Mouse (Mus musculus): ENCODE results near the gene Prnd. TPM values are rescaled to one million over a fixed set of nuclear protein-coding genes. Genes with fewer than 3 reads are reported as not detected.

Prnd gene
- polyA plus RNA-seq, 1 experiment from 2014 or later = 57.3 TPM

DNA sequence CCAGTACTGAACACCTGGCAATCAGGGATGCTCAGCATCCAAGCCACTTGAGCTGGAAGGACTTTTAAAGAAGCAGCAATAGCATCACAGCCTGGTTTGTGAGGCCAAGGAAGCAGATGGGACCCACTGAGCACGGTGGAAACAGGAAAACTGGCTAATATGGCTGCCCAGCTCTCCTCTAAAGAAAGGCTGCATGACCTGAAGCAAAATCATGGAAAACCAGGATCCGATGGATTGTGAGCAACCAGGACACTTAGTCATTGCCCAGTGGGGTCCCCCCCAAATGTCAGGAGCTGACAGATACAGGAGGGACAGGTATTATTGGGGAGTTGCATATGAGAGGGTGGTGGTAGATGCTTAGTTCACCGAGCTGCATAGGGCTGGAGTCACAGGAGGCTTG is 2.5 kb upstream of the Prnd start:
- ATAC-seq (ENCODE audit: insufficient read depth) (no peak), DNase-seq (no peak)
- Histone ChIP-seq H3K4me2 (no peak overlapping the region), H3K4me3 (ENCODE audit: low read depth, low read length) (no peak overlapping the region), H3K27me3 (ENCODE audit: insufficient read depth, low read length) (peaks cover 16% of the 10 kb centered on the region), H3K9me3 (ENCODE audit: low read depth, low read length) (no peaks in the 10 kb centered on the region), H3K36me3 (ENCODE audit: insufficient read depth) (no peaks in the 10 kb centered on the region), H3K9ac (no peak overlapping the region), H3K27ac (ENCODE audit: low read depth) (no peak overlapping the region), H3K4me1 (ENCODE audit: insufficient read depth) (no peaks in the 10 kb centered on the region; the same call in 1 of the 2 replicates)
- WGBS = 66% methylated on average over 3 of the region's 3 CpGs
- no peak for TF ChIP-seq CTCF (IDR thresholded peaks at IDR 0.05; ENCODE audit: low read depth)

DNA sequence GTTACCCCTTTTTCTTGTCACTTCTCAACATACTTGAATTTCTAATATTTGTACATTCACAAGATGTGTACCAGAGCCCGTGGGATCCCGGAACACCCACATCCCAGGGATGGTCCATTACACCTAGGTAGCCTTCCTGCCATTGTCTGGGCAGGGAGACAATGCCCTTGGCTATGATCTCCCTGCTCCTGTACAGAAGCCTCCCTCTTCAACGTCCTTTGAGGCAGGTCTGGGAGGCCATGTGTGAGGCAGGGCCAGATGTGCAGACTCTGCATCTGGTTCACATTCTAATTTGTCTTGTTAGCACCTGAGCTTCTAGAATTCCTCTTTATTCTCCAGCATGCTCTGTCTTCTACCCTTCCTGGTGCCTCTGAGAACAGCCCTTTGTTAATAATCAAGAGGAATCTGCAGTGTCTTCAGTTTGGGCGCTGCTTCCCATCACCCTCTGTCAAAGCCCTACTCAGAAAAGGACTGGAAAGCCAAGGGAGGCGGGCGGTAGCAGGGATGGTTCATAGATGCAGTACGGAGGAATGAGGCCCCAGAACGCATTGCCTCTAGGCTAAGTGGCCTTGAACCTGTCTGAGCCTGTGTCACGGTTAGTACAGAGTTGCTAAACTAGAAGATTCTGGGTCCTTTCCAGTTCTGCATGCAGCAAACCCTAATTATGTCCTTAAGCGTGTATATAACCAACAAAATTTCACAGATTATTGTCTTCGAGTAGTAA is 1.6 kb upstream of the Prnd start:
- no peaks in the 10 kb centered on the region for H3K9me3 ChIP-seq (ENCODE audit: low read depth, low read length)
- 65% methylated on average over 11 of the region's 11 CpGs for WGBS
- no peak overlapping the region for H3K27ac ChIP-seq (ENCODE audit: low read depth)
- DNase-seq (peak; percentile 17), ATAC-seq (ENCODE audit: insufficient read depth) (no peak)
- no peaks in the 10 kb centered on the region for H3K36me3 ChIP-seq (ENCODE audit: insufficient read depth)
- no peak overlapping the region for H3K4me3 ChIP-seq (ENCODE audit: low read depth, low read length)
- no peak for TF ChIP-seq CTCF (IDR thresholded peaks at IDR 0.05; ENCODE audit: low read depth)
- H3K9ac ChIP-seq = no peak overlapping the region
- no peak overlapping the region for H3K4me2 ChIP-seq
- H3K27me3 ChIP-seq (ENCODE audit: insufficient read depth, low read length) = peaks cover 25% of the 10 kb centered on the region
- no peaks in the 10 kb centered on the region; the same call in 1 of the 2 replicates for H3K4me1 ChIP-seq (ENCODE audit: insufficient read depth)

DNA sequence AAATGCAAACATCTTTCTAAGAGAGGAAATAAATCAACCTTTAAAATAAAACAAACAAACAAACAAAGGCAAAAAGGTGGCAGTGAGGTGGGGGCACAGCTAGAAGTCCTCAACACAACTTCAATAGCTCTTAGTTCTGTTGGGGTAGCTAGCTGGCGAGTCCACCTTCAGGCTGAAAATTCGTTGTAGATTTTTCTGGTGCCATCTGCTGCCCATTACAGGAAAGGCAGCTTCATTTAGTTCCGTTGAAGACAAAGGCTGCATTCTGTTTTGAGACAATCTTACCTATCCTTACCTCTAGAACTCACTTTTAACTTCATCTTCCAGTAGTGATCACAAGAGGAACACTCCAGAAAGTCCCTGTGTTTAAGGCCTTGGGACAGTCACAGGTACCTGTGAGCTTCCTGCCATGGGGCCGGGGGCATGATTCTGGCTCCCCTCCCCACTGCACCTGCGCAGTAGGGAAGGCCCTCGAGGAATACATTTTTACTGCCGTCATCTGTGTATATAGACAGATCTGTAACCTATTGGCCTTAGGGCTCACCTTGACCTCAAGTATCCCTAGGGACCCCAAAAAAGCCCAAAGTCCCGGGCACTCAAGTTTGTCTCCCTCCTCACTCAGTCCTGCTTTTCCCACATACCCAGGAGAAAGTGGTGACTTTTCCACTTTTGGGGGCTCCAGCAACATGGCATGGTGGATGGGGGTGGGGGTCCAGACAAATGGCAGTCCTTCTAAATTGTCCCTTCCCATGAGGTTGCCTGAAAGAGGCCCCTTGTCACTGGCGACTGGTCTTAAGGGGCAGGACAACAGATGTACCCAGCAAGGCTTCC is 679 bp upstream of the Prnd start:
- 42% methylated on average over 9 of the region's 9 CpGs for WGBS
- H3K4me3 ChIP-seq (ENCODE audit: low read depth, low read length) = no peak overlapping the region
- H3K27me3 ChIP-seq (ENCODE audit: insufficient read depth, low read length) = peaks cover 26% of the 10 kb centered on the region
- H3K4me2 ChIP-seq = no peak overlapping the region; the same call in 1 of the 2 replicates
- H3K27ac ChIP-seq (ENCODE audit: low read depth) = no peak overlapping the region
- H3K4me1 ChIP-seq (ENCODE audit: insufficient read depth) = no peaks in the 10 kb centered on the region; the same call in 1 of the 2 replicates
- no peaks in the 10 kb centered on the region for H3K9me3 ChIP-seq (ENCODE audit: low read depth, low read length)
- DNase-seq (peak; percentile 86), ATAC-seq (ENCODE audit: insufficient read depth) (peak; percentile 7; the same call in 1 of the 2 replicates)
- no peaks in the 10 kb centered on the region for H3K36me3 ChIP-seq (ENCODE audit: insufficient read depth)
- TF ChIP-seq CTCF (IDR thresholded peaks at IDR 0.05; ENCODE audit: low read depth) = peak; percentile 72
- H3K9ac ChIP-seq = no peak overlapping the region

DNA sequence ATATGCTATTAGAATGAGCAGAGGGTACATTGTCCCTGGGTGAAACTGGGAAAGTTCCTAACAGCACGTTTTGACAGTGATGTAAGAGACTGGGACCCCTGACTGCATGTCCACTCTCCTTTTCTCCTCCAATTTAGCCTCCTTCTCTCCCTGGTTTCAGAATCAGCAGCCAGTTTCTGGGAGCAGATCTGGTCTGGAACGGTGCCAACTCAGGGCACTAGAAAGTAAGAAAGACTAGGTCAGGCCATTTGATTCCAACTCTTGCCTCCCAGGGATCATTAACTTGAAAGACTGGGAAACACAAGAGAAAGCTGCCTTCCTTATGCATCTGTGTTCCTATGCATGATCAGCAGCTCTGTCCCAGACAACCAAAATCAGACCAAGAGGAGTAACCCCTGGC is 1.8 kb downstream of the Prnd start:
- Histone ChIP-seq H3K9me3 (ENCODE audit: low read depth, low read length) (no peaks in the 10 kb centered on the region), H3K27me3 (ENCODE audit: insufficient read depth, low read length) (peaks cover 26% of the 10 kb centered on the region), H3K4me1 (ENCODE audit: insufficient read depth) (no peaks in the 10 kb centered on the region; the same call in 1 of the 2 replicates), H3K4me2 (peak overlapping the region; percentile 52), H3K27ac (ENCODE audit: low read depth) (no peak overlapping the region), H3K9ac (no peak overlapping the region), H3K4me3 (ENCODE audit: low read depth, low read length) (no peak overlapping the region; the same call in 1 of the 2 replicates), H3K36me3 (ENCODE audit: insufficient read depth) (no peaks in the 10 kb centered on the region)
- no peak for TF ChIP-seq CTCF (IDR thresholded peaks at IDR 0.05; ENCODE audit: low read depth)
- 43% methylated on average over 2 of the region's 2 CpGs for WGBS
- ATAC-seq (ENCODE audit: insufficient read depth) (no peak), DNase-seq (peak; percentile 44)

DNA sequence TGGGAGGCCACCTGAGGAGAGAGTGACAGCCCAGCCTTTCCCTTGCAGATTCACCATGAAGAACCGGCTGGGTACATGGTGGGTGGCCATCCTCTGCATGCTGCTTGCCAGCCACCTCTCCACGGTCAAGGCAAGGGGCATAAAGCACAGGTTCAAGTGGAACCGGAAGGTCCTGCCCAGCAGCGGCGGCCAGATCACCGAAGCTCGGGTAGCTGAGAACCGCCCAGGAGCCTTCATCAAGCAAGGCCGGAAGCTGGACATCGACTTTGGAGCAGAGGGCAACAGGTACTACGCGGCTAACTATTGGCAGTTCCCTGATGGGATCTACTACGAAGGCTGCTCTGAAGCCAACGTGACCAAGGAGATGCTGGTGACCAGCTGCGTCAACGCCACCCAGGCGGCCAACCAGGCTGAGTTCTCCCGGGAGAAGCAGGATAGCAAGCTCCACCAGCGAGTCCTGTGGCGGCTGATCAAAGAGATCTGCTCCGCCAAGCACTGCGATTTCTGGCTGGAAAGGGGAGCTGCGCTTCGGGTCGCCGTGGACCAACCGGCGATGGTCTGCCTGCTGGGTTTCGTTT is 2.4 kb downstream of the Prnd start:
- ATAC-seq (ENCODE audit: insufficient read depth) = no peak
- no peak for TF ChIP-seq CTCF (IDR thresholded peaks at IDR 0.05; ENCODE audit: low read depth)

DNA sequence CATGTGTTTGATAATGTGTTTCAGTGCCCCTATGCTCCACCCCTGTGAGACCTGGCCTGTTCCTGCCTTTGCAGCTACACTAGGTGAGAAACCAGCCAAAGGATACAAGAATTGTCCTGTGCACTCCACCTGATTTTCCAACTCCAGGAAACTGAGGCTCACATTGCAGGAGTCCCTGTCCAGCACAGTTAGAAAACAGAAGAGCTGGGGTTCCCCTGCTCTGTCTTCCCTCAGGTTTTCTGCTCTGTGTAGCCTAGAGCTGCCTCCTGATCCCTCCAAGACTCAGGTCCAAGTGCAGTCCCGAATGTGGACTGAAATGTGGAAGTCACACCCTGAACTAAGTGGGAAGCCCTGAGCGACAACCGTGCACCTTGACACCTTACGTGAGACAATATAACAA is 3.0 kb downstream of the Prnd start:
- DNase-seq (no peak), ATAC-seq (ENCODE audit: insufficient read depth) (no peak)
- 81% methylated on average over 4 of the region's 4 CpGs for WGBS
- Histone ChIP-seq H3K27me3 (ENCODE audit: insufficient read depth, low read length) (peaks cover 26% of the 10 kb centered on the region), H3K4me3 (ENCODE audit: low read depth, low read length) (peak overlapping the region; percentile 25), H3K36me3 (ENCODE audit: insufficient read depth) (no peaks in the 10 kb centered on the region), H3K9ac (no peak overlapping the region), H3K4me1 (ENCODE audit: insufficient read depth) (no peaks in the 10 kb centered on the region; the same call in 1 of the 2 replicates), H3K9me3 (ENCODE audit: low read depth, low read length) (no peaks in the 10 kb centered on the region), H3K4me2 (peak overlapping the region; percentile 52), H3K27ac (ENCODE audit: low read depth) (no peak overlapping the region)
- no peak for TF ChIP-seq CTCF (IDR thresholded peaks at IDR 0.05; ENCODE audit: low read depth)

More for the DNA sequence above, 2.4 kb downstream of the Prnd start:
- H3K4me1 ChIP-seq (ENCODE audit: insufficient read depth) = no peaks in the 10 kb centered on the region; the same call in 1 of the 2 replicates
- no peak overlapping the region for H3K9ac ChIP-seq
- H3K36me3 ChIP-seq (ENCODE audit: insufficient read depth) = no peaks in the 10 kb centered on the region
- H3K27ac ChIP-seq (ENCODE audit: low read depth) = no peak overlapping the region
- peak overlapping the region; percentile 52 for H3K4me2 ChIP-seq
- H3K27me3 ChIP-seq (ENCODE audit: insufficient read depth, low read length) = peaks cover 26% of the 10 kb centered on the region
- peak; percentile 50 for DNase-seq
- whole genome bisulfite sequencing = 8% methylated on average over 29 of the region's 29 CpGs
- peak overlapping the region; percentile 25 for H3K4me3 ChIP-seq (ENCODE audit: low read depth, low read length)
- H3K9me3 ChIP-seq (ENCODE audit: low read depth, low read length) = no peaks in the 10 kb centered on the region

All from lung, embryonic 14.5 days (tissue).